Mouse (Mus musculus): Measurements from ENCODE around the gene Mettl16. TPM values are rescaled to one million over a fixed set of nuclear protein-coding genes. Genes with fewer than 3 reads are reported as not detected.

The Mettl16 gene
- total RNA-seq, 2 experiments from 2014 or later: 14.0 to 15.1 TPM

DNA sequence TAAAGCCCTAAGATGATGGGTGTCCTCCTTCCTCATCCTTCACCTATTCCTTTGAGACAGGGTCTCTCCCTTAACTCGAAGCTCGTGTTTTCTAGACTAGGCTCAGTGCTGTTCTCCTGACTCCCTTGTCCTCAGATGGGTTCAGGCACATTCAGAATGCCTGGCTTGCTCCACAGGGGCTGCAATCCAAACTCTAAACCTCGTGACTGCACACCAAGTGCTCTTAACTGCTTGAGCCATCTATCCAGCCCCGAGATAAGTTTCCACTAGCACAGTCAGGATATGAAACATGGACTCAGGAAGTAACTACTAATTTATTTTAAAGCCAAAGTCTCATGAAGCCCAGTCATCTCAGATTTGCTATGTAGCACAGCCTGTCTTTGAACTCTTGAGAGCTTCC, 99.9 kb downstream of the Mettl16 start:
- intact Hi-C loops (cut with DNase I): no loop called here

DNA sequence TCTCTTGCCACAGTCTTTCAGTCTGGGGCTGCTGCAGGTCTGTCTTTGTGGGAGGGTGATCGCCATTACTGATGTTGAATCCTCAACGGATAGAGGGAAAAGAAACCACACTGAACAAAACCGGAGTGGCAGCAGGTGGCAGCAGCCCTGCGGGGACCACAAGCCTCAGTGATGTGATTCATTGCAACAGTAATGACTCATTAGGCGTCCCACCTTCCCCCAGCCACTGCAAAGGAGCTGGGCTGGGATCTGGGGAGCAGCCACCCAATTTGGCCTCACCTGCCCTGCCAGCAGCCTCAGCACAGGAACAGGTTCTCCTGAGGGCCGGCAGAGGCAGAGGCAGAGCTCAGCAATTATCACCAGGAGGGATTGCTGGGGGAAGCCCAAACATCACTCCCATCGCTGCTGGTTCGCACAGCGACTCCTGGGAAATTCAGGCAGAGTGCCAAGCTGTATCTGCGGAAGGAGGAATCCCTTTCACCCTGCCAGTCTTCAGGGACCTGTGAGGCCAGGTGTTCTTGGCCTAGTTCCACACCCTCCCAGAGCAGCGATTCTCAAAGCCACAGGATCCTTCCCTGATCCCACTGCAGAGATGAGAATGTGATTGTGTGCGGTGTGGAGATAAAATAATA, 100.5 kb downstream of the Mettl16 start:
- no peak for DNase-seq (ENCODE audit: low spot score)
- intact Hi-C loops (cut with DNase I): no loop called here

More for the DNA sequence above, 99.9 kb downstream of the Mettl16 start:
- no peak for DNase-seq (ENCODE audit: low spot score)

DNA sequence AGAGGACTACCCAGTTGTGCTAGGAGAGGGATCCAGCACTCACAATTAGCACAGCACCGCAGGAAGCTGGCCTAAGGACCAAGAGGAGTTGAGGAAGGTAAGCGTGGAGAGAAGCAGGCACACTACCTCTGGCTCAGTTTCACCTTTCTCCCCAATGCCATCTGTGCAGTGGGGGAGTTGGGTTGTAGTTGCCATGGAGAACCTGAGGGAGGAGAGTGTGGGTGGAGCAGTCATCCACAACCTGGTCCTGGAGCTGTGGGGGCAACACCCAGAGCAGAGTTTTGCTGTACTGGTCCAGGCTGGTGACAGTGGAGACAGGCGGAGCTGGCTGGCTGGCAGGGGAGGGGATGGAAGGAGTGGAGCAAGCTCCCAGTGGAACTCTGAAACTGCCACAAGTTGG, 104.0 kb downstream of the Mettl16 start:
- no peak for DNase-seq (ENCODE audit: low spot score)
- intact Hi-C loops (cut with DNase I): no loop called here

DNA sequence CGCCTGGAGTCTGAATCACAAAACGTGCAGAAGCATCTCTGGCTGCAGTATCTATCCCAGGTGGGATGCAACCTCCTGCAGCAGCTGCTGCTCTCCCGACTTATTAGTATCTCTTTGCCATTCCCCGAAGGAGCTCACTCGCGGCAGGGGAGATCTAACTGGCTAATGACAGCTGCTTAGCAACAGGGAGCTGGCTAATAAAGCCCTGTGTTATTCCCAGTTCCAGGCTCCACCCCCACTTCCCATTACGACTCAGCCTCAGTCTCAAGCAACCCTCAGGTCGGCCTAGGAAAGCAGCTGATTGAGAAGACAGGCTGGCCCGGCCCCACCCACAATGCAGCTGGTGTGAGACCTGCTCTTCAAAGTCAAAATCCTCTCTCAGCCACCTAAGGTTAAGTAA, 106.2 kb downstream of the Mettl16 start:
- intact Hi-C loops (cut with DNase I): no loop called here
- DNase-seq (ENCODE audit: low spot score): peak; percentile 44

Small RNAs within 50 kb of the gene (microRNA-seq; reads per million reads assigned to microRNA genes)
- gene Mir6926: not detected

Other genes with a start within 250 kb of the Mettl16 start
- gene Rap1gap2, start 159.9 kb upstream of the Mettl16 start, total RNA-seq (2021): 10 to 100 TPM; 85.8 to 86.8 TPM
- gene Ccdc92b, start 151.2 kb upstream of the Mettl16 start, total RNA-seq (2021): under 1 TPM; 0.47 to 0.59 TPM
- 100 to 1,000 TPM; 208 to 227 TPM for gene Cluh, start 121.3 kb upstream of the Mettl16 start, total RNA-seq (2021)
- gene Pafah1b1, start 46.2 kb upstream of the Mettl16 start, total RNA-seq (2021): 100 to 1,000 TPM; 206 to 224 TPM
- gene Mnt, start 60.1 kb downstream of the Mettl16 start, total RNA-seq (2021): 10 to 100 TPM in 1 of 2 experiments, 1 to 10 TPM in 1; 9.8 to 10.6 TPM
- 1 to 10 TPM; 4.8 to 6.7 TPM for gene Sgsm2, start 126.2 kb downstream of the Mettl16 start, total RNA-seq (2021)
- 10 to 100 TPM; 15.6 to 17.0 TPM for gene Tsr1, start 127.2 kb downstream of the Mettl16 start, total RNA-seq (2021)
- gene Smg6, start 155.0 kb downstream of the Mettl16 start, total RNA-seq (2021): 10 to 100 TPM; 16.0 to 17.5 TPM
- 10 to 100 TPM; 28.9 to 31.3 TPM for gene Srr, start 155.1 kb downstream of the Mettl16 start, total RNA-seq (2021)

All from heart, postnatal 25 days (tissue).